Mouse (Mus musculus): ENCODE results near the gene Fam19a5.

GRCm38 (mm10) chr15:87646313-87647061, 102.4 kb downstream of the Fam19a5 start:
- TF ChIP-seq POLR2A (IDR thresholded peaks at IDR 0.05; ENCODE audit: low read depth, low read length): no peak
- no peak for TF ChIP-seq CTCF (IDR thresholded peaks at IDR 0.05; ENCODE audit: borderline replicate concordance, insufficient read depth, low read length)

Measured in embryonic fibroblast, embryonic 13.5 days (primary cell).